Comparison of ENCODE assay signal across 8 mouse cellular contexts in the genomic region with DNA sequence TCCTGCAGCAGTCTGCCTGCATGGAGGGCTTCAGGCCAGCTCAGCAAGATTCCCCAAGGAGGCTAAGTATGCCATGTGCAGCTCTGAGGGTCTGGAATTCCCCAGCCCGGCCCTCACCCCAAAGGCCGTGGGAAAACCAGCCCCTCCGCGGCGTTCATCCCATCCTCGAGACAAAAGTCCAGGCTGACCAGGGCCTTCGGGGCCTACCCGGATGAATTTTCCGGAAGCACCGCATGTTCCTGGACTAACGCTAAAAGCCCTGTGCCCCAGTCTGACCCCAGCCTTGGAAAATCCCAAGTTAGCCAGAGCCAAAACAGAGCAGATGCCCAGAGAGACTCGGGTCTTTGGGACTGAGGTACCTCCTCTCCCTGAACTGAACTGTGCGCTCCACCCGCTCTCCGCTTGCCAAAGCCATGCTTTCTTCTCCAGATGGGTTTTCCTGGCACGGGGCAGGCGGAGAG. TPM values are rescaled to one million over a fixed set of nuclear protein-coding genes. Genes with fewer than 3 reads are reported as not detected.
A peak's percentile ranks its signal among the peaks of the same experiment; 100 is the strongest.
DNase-seq lines count a peak whose midpoint lies in the region.

No protein-coding gene starts in this region.

- DNase-seq in left cerebral cortex, postnatal 4 days = peak; percentile 84
- no peak for DNase-seq in left cerebral cortex, postnatal 36 days (ENCODE audit: low spot score in 2 of 2)
- peak; percentile 79 for DNase-seq in cerebellum, adult 9-11 months
- peak; percentile 52 for DNase-seq in heart, adult 8-10 months (ENCODE audit: low spot score)
- DNase-seq in kidney, postnatal 4 days = peak; percentile 31 to 54
- DNase-seq in frontal cortex, adult 2 months (ENCODE audit: extremely low spot score in 1 of 2, low spot score in 1 of 2) = no peak
- DNase-seq in T-cell, adult 2 months (ENCODE audit: low spot score) = no peak
- DNase-seq in right cerebral cortex, postnatal 36 days (ENCODE audit: low spot score in 2 of 2) = no peak

- intact Hi-C loops in left cerebral cortex, postnatal 4 days (cut with DNase I) = no loop called here
- intact Hi-C loops in left cerebral cortex, postnatal 36 days (cut with DNase I) = no loop called here

RNA-seq across cellular contexts. Expression of a gene that starts 7.4 kb away (rescaled TPM):
- total RNA-seq in left cerebral cortex, postnatal 4 days (2021) = 10 to 100 TPM; 46.4 to 49.1 TPM
- 10 to 100 TPM; 57.0 to 62.5 TPM for total RNA-seq in left cerebral cortex, postnatal 36 days (2021)
- 10 to 100 TPM; 13.2 to 16.2 (median 13.9) TPM for total RNA-seq in heart, adult 8-10 months (2022)
- polyA plus RNA-seq in frontal cortex, adult 2 months (2012; rRNA removed) = 86.7 and 95.6 TPM in 2 replicates

RNA-seq across cellular contexts. Expression of a gene that starts 35.6 kb away (rescaled TPM):
- 1 to 10 TPM in 1 of 2 experiments, under 1 TPM in 1; 0.66 to 1.9 TPM for total RNA-seq in left cerebral cortex, postnatal 4 days (2021)
- total RNA-seq in left cerebral cortex, postnatal 36 days (2021) = 1 to 10 TPM in 1 of 2 experiments, under 1 TPM in 1; 0.84 to 1.5 TPM
- not detected for total RNA-seq in heart, adult 8-10 months (2022)
- polyA plus RNA-seq in frontal cortex, adult 2 months (2012; rRNA removed) = 2.5 and 2.7 TPM in 2 replicates

Comparison
In these comparisons a context has a peak if more than half of its experiments do, and no peak if none do; other contexts are left out.
1. DNase-seq: peak in left cerebral cortex, postnatal 4 days (single experiment), cerebellum, adult 9-11 months (single experiment), heart, adult 8-10 months (single experiment) and kidney, postnatal 4 days (2 of 2); none in left cerebral cortex, postnatal 36 days (0 of 2), frontal cortex, adult 2 months (0 of 2), T-cell, adult 2 months (single experiment) and right cerebral cortex, postnatal 36 days (0 of 2).